Mouse (Mus musculus) adrenal gland, postnatal 14 days (tissue): Measurements from ENCODE around the gene Kcnk1. TPM values are rescaled to one million over a fixed set of nuclear protein-coding genes. Genes with fewer than 3 reads are reported as not detected.
A peak's percentile ranks its signal among the peaks of the same experiment; 100 is the strongest.

Source experiments
- DNase-seq: peaks from one replicate; pipeline ENCODE4 v3.0.0; 2021; ENCODE audit warnings: mixed read lengths
- long read RNA-seq, 2 experiments: library from polyadenylated mRNA; stranded (forward); transcript quantifications; one replicate each; pipeline ENCODE4 v2.0.0; 2021
- total RNA-seq: library from RNA; stranded (reverse); gene quantifications from 2 replicates; pipeline ENCODE4 v1.2.3, GENCODE M21; 2021

The Kcnk1 gene
- total RNA-seq, result 1.1 and 1.2 TPM in 2 replicates
- long read RNA-seq, experiment 1, transcript Kcnk1-201 (3 exons, 2,235 nt), result major isoform, 6 of 7 reads
- long read RNA-seq, experiment 1, partial matches to known transcripts, result 0 of 7 reads
- long read RNA-seq, experiment 1, other reads (novel, unspliced or antisense), result 0 of 7 reads
- long read RNA-seq, experiment 2, partial matches to known transcripts, result 0 of 1 reads
- long read RNA-seq, experiment 2, other reads (novel, unspliced or antisense), result 0 of 1 reads

- peak; percentile 47 for DNase-seq
Observed at GRCm38 (mm10) chr8:125995101-125995986, at the start of gene Kcnk1. TSS of gene Kcnk1 (plus strand) at chr8:125995170.

DNA sequence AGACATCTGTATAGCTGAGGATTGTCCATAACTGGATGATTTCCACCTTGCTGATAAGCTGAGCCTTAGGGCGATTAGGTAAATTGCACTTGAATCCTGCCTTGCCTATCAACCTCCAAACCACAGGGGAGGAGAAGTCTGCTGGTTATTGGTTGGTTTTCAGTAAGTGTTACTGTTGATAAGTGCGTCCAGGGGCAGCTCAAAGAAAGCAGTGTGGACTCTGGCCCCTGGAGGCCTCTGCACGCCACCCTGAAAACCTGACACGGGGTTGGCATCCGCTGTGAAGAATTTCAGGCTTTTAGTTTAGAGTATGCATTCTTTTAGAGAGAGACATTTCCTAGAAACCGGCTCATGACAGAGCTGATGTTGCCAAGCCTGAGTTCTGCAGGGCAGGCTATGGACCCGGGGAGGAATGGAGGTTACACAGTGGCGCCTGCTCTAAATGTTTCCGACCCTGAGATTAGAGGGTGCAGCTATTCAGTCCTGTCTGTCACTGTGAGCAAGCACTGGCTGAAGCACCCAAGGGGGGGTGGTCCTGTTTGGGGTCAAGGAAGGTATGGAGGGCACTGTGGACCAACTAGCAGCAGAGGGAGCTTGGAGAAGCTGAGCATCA is 46.2 kb upstream of the Kcnk1 start:
- no peak for DNase-seq

GRCm38 (mm10) chr8:125950007-125950940 is 44.7 kb upstream of the Kcnk1 start:
- peak; percentile 89 for DNase-seq

DNA sequence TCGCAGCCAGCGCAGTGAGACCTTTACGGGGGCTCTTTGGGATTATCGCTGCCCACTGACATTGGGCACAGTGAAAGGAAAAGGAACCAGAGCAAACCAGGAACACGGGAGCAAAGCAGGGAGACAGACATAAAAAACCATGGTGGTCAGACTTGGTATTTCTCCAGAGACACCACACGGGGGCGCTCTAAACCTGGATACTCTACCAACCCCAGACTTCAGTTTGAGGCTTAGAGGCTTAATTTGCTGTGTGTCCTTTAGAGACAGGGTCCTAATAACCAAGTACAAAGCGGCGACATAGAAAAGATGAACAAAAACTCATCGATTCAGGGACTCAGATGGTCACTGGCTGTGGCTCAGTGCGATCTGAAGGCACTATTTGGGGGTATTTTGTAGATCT is 39.3 kb upstream of the Kcnk1 start:
- DNase-seq, result peak; percentile 76

- DNase-seq, result no peak
Observed at GRCm38 (mm10) chr8:125956796-125957195, 38.2 kb upstream of the Kcnk1 start.

- DNase-seq, result no peak
Observed at GRCm38 (mm10) chr8:125957226-125957993, 37.6 kb upstream of the Kcnk1 start.

DNA sequence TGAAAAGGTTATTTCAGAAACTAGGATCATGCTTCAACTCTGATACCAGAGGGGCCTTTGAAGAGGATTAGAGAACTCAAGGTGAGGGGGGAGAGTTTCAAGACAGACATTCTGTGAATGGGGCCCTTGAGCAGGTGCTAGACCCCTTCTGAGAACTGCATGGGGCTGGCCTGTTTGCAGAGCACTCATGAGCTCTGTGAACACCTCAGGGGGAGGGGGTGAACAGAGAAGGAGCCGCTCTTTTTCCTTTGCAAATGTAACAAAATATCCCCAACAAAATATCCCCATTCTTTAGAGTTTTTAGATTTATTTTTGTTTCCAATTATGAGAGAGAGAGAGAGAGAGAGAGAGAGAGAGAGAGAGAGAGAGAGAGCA is 37.0 kb upstream of the Kcnk1 start:
- DNase-seq, result no peak

DNA sequence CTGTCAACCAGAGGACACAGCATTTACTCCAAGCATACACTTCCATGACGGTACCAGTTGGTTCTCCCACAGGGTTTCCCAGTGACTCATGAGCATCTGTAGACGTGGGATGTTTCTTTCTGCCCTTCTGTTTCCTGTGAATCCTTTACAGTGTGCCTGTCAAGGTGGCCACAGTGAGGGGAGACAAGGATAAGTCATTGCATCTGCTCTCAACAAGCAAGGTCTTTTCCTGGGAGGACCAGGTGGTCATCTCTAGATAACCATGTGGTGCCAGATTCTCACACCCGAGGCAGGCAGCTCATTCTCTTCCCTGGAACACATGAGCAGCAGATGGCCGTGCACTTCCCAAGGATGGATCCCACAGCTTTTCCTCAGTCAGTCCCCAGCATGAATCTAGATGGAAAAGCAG is 35.6 kb upstream of the Kcnk1 start:
- no peak for DNase-seq

DNA sequence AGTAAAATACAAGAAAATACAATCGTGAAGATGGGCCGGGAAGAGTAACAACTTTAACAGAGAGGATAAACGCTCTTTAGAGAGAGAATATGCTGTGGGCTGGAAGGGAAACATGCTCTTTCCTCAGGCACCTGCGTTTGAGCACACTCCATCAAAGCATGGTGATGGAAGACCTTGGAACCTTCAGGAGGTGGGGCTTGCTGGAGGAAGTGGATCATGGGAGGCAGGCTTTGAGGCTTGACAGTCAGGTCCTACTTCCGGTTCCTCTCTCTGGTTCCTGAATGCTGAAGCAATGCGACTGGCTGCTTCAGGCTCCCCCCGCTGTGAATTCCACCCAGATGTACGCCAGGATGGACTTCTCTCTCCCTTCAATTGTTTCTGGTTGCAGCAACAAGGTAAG is 34.9 kb upstream of the Kcnk1 start:
- DNase-seq, result no peak

GRCm38 (mm10) chr8:125961790-125962189 is 33.2 kb upstream of the Kcnk1 start:
- no peak for DNase-seq

GRCm38 (mm10) chr8:125963807-125964211 is 31.2 kb upstream of the Kcnk1 start:
- DNase-seq, result no peak

- no peak for DNase-seq
Observed at GRCm38 (mm10) chr8:125971336-125971735, 23.6 kb upstream of the Kcnk1 start.

DNA sequence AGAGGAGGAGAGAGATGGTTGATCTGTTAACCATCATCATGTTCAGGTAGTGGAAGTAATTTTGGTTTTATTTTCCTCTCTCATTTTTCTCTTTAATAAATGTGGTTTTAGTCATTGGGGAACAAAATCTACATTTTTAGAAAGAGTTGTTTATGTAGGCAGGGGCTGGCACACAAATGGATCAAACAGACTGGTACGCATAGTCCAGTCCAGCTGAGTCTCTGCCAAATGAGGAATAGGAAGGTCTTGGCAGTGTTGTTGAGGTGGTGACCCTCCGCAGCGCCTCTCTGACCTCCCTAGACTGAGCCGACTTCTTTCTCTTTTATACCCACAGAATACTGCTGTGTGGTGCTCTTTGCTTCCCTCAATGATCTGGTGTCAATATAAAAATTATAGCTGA is 19.0 kb upstream of the Kcnk1 start:
- no peak for DNase-seq

DNA sequence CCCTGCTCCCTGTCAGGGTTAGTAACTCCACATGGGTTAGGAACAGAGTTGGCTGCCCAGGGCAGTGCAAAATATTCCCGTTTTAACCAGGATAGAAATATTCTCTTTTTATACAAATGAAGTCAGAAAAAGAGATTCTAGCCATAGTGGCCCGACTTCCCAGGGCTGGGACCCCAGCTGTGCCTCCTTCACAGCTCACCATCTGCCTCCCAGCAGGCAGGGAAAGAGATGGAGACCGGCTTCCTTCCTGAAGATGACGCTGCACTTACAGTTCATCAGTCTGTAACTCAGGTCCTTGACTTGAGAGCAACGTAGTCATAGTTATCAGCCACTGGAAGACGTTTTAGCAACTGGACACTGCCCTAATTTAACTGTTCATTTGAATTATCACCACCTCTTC is 14.1 kb upstream of the Kcnk1 start:
- no peak for DNase-seq

GRCm38 (mm10) chr8:125983515-125983914 is 11.5 kb upstream of the Kcnk1 start:
- no peak for DNase-seq

DNA sequence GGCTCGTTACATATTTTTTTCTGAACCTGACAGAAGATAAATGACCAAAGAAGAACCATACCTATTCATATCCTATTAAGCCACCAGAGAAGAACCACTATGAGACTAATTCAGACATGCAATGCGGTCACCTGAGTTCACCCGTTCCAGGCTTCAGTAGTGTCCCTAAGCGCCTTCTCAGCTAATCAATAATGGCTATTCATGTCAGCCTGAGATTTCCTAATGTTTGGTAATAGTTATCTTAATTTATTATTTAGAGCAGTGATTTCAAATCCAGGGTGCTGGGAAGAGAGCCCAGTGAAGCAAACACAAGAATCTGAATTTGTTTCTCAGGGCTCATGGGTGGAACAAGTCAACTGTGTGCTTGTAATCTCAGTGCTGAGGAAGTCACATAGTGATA is 10.8 kb upstream of the Kcnk1 start:
- no peak for DNase-seq

DNA sequence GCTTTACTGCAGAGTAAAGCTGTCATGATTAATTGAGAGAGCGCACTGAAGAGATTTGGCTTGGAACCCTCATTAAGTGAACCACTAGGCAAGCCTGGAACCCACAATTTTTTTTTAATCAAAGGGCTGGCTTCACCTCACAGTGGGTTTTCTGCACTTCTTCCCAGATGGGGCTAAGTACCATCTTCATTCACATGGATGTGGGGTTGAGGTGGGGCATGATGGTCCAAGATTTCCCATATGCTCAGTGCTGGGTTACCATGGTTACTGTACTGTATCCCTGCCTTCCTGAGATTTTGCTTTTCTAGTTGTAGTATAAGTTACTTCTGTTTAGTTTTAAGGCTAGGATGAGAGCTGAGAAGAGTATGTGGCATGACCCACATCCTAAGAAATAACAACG is 9.6 kb upstream of the Kcnk1 start:
- DNase-seq, result no peak

GRCm38 (mm10) chr8:125986999-125987589 is 7.9 kb upstream of the Kcnk1 start:
- peak; percentile 40 for DNase-seq

DNA sequence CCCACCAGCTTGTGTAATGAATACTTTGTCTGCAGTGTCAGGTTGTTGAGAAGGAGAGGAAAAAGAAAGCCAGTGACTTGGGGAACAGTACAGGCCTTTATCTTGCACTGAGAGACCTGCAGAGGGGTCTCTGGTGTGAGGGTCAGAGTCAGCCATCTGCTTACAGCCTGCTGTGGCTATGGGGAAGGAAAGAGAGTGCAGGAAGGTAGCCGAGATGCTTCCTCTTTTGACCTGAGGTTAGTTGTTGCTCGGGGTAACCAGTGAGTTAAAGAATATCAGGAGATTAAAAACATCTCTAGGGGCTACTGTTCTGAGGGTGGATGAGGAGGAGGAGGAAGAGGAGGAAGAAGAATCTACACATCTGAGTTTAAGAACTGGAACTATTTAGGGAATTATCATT is 7.0 kb upstream of the Kcnk1 start:
- DNase-seq, result no peak

DNA sequence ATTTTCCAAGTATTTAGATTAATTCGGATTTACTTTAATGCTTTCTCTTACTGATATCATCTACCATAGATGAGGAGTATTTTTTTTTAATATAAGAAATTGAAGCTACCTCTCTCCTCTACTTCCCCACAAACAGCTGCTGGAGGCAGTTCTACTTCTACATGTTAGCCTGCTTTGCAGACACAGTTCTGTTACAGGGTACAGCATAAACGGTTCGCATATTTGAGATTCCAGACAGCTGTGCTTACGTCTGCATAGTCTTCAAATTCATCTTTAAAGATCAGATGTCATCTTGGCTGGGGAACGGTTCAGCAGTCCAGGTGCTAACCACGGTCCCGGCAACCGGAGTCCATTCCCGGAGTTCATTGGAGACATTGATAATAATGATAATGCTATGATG is 1.3 kb upstream of the Kcnk1 start:
- no peak for DNase-seq
